Mouse (Mus musculus) stomach, postnatal 0 days (tissue): Measurements from ENCODE around the gene Hk1.

ENCODE experiments used
- CTCF ChIP-seq: IDR thresholded peaks from 2 replicates; pipeline ENCODE4 v1.5.1; 2016; ENCODE audit warnings: antibody characterized with exemption, low read depth, mild to moderate bottlenecking, moderate library complexity
- EP300 ChIP-seq: optimal IDR thresholded peaks from 2 replicates; pipeline ENCODE3; 2016; ENCODE audit warnings: antibody characterized with exemption

GRCm38 (mm10) chr10:62244067-62244466, 135.6 kb downstream of the Hk1 start:
- TF ChIP-seq CTCF (no peak), EP300 (no peak)
